Mouse (Mus musculus) intestine, embryonic 14.5 days (tissue): ENCODE measurements around the gene Alkbh3. TPM values are rescaled to one million over a fixed set of nuclear protein-coding genes. Genes with fewer than 3 reads are reported as not detected.

Experiments used
- ATAC-seq: fragments of 200-750 bp; cut with Nextera tagmentation; replicated peaks from 2 replicates; pipeline ENCODE4 v1.8.0; 2017; ENCODE audit warnings: low read depth, moderate number of reproducible peaks, moderate TSS enrichment, moderate library complexity; ENCODE audit not compliant: low FRiP score, low TSS enrichment
- DNase-seq: peaks from one replicate; pipeline ENCODE4 v3.0.0-alpha.2; 2018; ENCODE audit warnings: low spot score
- H3K27ac ChIP-seq: fragments of 300-500 bp; sonication (generic); 2 replicates; pipeline ENCODE4 v1.5.1; 2014; ENCODE audit warnings: low read depth, mild to moderate bottlenecking, control low read depth
- H3K27me3 ChIP-seq: fragments of 300-500 bp; sonication (generic); replicated peaks from 2 replicates; pipeline ENCODE4 v1.6.1; 2014; ENCODE audit warnings: low read length, control low read depth; ENCODE audit not compliant: control insufficient read depth, insufficient read depth
- H3K36me3 ChIP-seq: fragments of 300-500 bp; sonication (generic); 2 replicates; pipeline ENCODE4 v1.6.1; 2014; ENCODE audit warnings: low read length, control low read depth; ENCODE audit not compliant: control insufficient read depth, insufficient read depth
- H3K4me1 ChIP-seq: fragments of 300-500 bp; sonication (generic); replicated peaks from 2 replicates; pipeline ENCODE4 v1.6.1; 2014; ENCODE audit warnings: low read length, control low read depth, mixed read lengths; ENCODE audit not compliant: control insufficient read depth, insufficient read depth
- H3K4me2 ChIP-seq: fragments of 300-500 bp; sonication (generic); 2 replicates; pipeline ENCODE4 v1.6.1; 2014; ENCODE audit warnings: low read length
- H3K4me3 ChIP-seq: fragments of 300-500 bp; sonication (generic); 2 replicates; pipeline ENCODE4 v1.5.1; 2014; ENCODE audit warnings: low read depth, low read length, control low read depth, mixed read lengths
- H3K9ac ChIP-seq: fragments of 300-500 bp; sonication (generic); 2 replicates; pipeline ENCODE4 v1.6.1; 2014; ENCODE audit warnings: mild to moderate bottlenecking, low read length
- H3K9me3 ChIP-seq: fragments of 300-500 bp; sonication (generic); 2 replicates; pipeline ENCODE4 v1.6.1; 2016; ENCODE audit warnings: low read length, control low read depth; ENCODE audit not compliant: control insufficient read depth
- WGBS: fragments of 180-500 bp; shearing (Covaris S2); extraction: QIAGEN DNeasy Blood & Tissue Kit; methylation state at CpG from one replicate; pipeline ENCODE4 v1.1.7; 2014; 5-methylcytosine and 5-hydroxymethylcytosine counted together
- polyA plus RNA-seq: library from polyadenylated mRNA; unstranded; fragments of >200 nt; fragmentation: Nextera tagmentation; extraction: Ambion mirVana; gene quantifications from 2 replicates; pipeline ENCODE4 v1.2.1, GENCODE M21; 2014

Alkbh3 gene
- polyA plus RNA-seq, 1 experiment from 2014 or later = 64.3 TPM

DNA sequence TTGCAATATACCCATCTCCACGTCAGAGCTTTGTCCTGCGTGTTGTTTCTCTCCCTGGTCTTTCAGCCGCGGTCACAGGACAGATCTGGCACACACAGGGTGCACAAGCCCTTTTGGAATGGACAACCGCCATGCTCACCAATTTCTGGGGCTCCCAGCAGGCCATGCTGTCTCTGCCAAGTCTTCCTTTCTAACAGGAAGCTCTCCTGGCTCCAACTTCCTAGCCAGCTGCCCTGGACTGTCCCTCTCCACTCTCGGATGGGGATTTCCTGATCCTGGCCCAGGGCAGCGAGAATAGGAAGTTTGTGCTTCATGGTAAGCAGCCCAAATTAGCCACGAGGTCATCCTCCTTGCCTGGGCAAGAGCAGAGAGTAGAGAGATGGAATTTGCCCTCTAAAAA lies 48.9 kb downstream of the Alkbh3 start:
- DNase-seq = no peak
- H3K36me3 ChIP-seq = no peaks in the 10 kb centered on the region

DNA sequence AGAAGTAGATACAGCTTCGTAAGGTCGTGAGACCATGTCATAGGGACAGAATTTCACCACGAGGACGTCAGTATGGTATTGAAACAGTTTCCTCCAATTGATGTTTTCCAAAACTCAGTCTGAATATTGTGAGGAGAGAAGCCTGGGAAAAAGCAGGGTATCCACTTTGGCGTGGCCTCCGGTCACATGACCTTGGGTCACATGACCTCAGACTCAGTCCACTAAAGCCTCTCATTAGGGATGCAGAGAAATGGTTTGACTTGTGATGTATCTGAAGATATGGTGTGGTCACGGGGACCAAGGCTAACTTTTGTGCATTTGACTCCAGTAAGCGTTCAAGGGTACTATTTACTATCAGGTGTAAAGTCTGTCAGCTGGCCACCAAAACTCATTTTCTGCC lies 51.3 kb downstream of the Alkbh3 start:
- ATAC-seq = no peak
- no peaks in the 10 kb centered on the region for H3K9me3 ChIP-seq
- no peak overlapping the region for H3K4me3 ChIP-seq
- no peak overlapping the region for H3K4me2 ChIP-seq
- H3K4me1 ChIP-seq = 0 out of 2 replicates have a peak, but pooled peaks cover 3% of the 10 kb centered on the region
- peaks cover 33% of the 10 kb centered on the region for H3K27me3 ChIP-seq
- no peak overlapping the region for H3K9ac ChIP-seq
- H3K36me3 ChIP-seq = no peaks in the 10 kb centered on the region
- WGBS = 79% methylated on average over 8 of the region's 8 CpGs
- H3K27ac ChIP-seq = no peak overlapping the region
- no peak for DNase-seq

More for the DNA sequence above, 48.9 kb downstream of the Alkbh3 start:
- Histone ChIP-seq H3K4me2 (no peak overlapping the region), H3K9me3 (no peaks in the 10 kb centered on the region), H3K9ac (no peak overlapping the region), H3K27ac (no peak overlapping the region), H3K27me3 (peaks cover 18% of the 10 kb centered on the region), H3K4me3 (no peak overlapping the region), H3K4me1 (0 out of 2 replicates have a peak, but pooled peaks cover under 1% of the 10 kb centered on the region)
- 71% methylated on average over 8 of the region's 8 CpGs for WGBS
- no peak for ATAC-seq

DNA sequence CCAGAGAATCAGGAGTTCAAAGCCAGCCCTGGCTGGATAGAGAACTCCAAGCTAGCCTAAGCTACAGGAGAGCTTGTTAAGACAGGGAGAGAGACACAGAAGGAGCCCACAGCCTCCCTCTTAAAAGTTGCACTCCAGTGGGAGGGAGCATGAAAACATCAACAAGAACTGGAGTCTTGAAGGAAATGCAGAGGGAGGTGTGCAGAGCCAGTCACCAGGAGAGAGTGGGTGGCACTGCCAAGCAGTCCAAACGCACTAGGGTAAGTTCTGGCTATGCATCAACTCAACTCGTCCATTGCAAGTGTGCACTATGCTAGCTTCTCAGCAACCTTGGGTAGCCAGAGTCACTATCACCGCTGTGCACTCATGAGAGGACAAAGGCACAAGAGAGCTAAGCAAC lies 52.4 kb downstream of the Alkbh3 start:
- 71% methylated on average over 3 of the region's 3 CpGs for WGBS
- no peaks in the 10 kb centered on the region for H3K36me3 ChIP-seq
- no peaks in the 10 kb centered on the region for H3K9me3 ChIP-seq
- H3K9ac ChIP-seq = no peak overlapping the region
- no peak overlapping the region for H3K27ac ChIP-seq
- DNase-seq (no peak), ATAC-seq (no peak)
- H3K4me3 ChIP-seq = no peak overlapping the region
- 0 out of 2 replicates have a peak, but pooled peaks cover 3% of the 10 kb centered on the region for H3K4me1 ChIP-seq
- H3K4me2 ChIP-seq = no peak overlapping the region
- peaks cover 42% of the 10 kb centered on the region for H3K27me3 ChIP-seq

DNA sequence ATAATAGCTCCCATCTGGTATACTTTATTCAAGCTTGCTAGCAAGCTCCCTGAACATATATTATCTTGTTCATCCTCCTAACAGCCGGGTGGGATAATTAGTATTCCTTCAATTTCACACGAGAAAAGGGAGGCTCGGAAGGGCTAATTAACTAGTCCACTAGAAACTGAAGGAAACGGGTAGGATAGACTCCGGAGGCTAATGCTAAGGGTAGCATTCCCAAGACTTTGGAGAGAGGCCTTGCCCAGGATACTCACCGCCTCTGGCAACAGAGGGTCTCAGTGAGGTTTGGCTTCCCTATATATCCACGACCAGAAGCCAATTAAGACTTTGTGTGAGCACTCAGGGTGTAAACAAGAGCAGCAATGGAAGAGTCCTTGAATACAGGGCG lies 52.8 kb downstream of the Alkbh3 start:
- no peak overlapping the region for H3K4me3 ChIP-seq

DNA sequence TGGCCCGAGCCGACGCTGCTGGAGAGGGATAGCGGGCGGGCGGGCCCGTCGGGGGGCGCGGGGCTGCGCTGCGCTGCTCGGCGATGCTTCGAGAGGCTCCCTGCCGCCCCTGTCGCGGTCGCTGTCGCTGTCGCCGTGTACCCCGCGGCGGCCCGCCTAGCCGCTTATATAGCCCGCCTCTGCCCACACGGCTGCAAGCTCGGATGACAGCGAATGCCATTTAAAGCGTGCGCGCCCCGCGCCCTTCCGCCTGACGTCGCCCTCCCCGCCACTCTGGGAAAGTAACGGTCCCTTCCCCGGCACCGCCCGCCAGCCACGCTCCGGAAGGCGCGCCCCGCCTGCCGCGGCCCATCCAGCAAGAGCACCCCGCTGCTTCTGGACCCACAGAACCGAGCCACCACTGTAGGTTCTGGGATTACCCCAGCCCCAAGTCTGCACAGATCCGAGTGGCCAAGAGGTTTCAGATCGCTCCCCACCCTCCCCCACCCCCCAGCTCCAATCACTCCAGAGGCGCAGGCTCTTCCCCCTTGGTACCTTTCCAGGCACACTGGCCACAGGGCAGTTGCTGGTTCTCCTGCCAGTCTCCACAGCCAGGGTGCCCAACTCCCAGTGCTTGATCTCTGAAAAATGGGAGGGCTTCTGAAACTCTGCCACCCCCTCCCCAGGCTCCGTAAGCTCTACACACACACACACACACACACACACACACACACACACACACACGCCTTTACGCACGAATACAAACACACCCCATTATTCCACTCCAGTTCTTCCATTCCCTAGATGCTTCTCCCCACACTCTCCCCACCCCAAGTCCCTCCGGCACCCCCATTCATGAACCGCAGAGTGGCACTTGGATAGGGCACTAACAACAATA lies 53.5 kb downstream of the Alkbh3 start, which contains the start of gene Gm13889:
Gene Gm13889 (minus strand): TSS at position 294 of the 877 bp plus-strand sequence.
- Histone ChIP-seq H3K36me3 (no peaks in the 10 kb centered on the region), H3K4me2 (peak within 1 kb of the TSS; percentile 79), H3K4me1 (0 out of 2 replicates have a peak, but pooled peaks cover 3% of the 10 kb centered on the region), H3K27me3 (peaks cover 42% of the 10 kb centered on the region), H3K9me3 (no peaks in the 10 kb centered on the region), H3K27ac (peak within 1 kb of the TSS; percentile 70), H3K4me3 (peak within 1 kb of the TSS; percentile 53), H3K9ac (peak within 1 kb of the TSS; percentile 69)
- DNase-seq (peak; percentile 77), ATAC-seq (peak; percentile 30; the same call in 1 of the 2 replicates)
- 5% methylated on average over 59 of the region's 62 CpGs for WGBS

More for the DNA sequence above, 52.8 kb downstream of the Alkbh3 start:
- H3K27me3 ChIP-seq = peaks cover 42% of the 10 kb centered on the region
- no peak overlapping the region for H3K4me2 ChIP-seq
- no peak overlapping the region for H3K9ac ChIP-seq
- no peak overlapping the region for H3K27ac ChIP-seq
- H3K4me1 ChIP-seq = 0 out of 2 replicates have a peak, but pooled peaks cover 3% of the 10 kb centered on the region
- no peaks in the 10 kb centered on the region for H3K9me3 ChIP-seq
- ATAC-seq = no peak
- WGBS = 59% methylated on average over 8 of the region's 8 CpGs
- DNase-seq = no peak
- H3K36me3 ChIP-seq = no peaks in the 10 kb centered on the region

DNA sequence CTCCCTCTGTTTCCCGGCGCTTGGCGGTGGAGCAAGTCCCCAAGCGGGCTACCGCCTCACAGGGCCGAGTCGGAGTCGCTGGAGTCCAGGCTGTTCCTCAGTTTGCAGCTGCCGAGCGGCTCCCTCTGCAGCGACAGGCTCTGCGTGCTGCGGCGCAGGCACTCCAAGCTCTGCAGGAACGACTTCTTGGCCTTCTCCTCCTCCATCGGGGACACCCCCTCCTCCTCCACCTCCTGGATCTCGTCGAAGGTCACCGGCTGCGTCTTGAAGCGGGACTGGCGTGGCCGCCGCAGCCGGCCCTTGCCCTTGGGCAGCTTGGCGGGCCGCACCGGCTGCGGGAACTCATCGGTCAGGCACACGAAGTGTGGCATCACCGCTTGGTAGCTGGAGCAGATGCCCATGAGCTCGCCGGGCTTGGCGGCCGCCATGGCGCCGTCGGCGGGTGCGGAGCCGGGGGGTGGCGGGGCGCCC lies 54.2 kb downstream of the Alkbh3 start:
- whole genome bisulfite sequencing = under 1% methylated on average over 44 of the region's 44 CpGs

DNA sequence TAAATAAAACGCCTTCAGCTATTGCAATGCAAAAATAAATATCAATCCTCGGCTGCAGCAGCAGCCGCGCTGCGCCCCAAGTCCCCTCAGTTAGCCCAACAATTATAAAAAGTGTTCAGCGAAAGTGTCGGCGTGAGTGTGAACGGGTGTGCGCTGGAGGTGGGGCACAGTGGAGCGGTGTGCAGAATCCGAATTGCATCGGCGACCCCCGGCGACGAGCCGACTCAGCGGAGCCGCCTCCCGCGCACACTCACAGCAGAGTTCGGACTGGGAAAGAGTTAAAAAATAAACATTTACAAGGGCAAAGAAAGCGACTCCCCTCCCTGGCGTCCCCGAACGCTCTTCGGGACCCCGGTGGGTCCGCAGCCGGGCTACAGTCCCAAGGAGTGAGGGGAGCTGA lies 54.7 kb downstream of the Alkbh3 start:
- DNase-seq = no peak
- WGBS = under 1% methylated on average over 31 of the region's 31 CpGs

More for the DNA sequence above, 54.2 kb downstream of the Alkbh3 start:
- no peaks in the 10 kb centered on the region for H3K9me3 ChIP-seq
- no peaks in the 10 kb centered on the region for H3K36me3 ChIP-seq
- H3K4me2 ChIP-seq = peak overlapping the region; percentile 79
- ATAC-seq (peak; percentile 44), DNase-seq (peak; percentile 87)
- H3K4me1 ChIP-seq = 0 out of 2 replicates have a peak, but pooled peaks cover 3% of the 10 kb centered on the region
- H3K27me3 ChIP-seq = peaks cover 42% of the 10 kb centered on the region
- H3K9ac ChIP-seq = peak overlapping the region; percentile 69
- H3K27ac ChIP-seq = peak overlapping the region; percentile 70
- H3K4me3 ChIP-seq = peak overlapping the region; percentile 53

DNA sequence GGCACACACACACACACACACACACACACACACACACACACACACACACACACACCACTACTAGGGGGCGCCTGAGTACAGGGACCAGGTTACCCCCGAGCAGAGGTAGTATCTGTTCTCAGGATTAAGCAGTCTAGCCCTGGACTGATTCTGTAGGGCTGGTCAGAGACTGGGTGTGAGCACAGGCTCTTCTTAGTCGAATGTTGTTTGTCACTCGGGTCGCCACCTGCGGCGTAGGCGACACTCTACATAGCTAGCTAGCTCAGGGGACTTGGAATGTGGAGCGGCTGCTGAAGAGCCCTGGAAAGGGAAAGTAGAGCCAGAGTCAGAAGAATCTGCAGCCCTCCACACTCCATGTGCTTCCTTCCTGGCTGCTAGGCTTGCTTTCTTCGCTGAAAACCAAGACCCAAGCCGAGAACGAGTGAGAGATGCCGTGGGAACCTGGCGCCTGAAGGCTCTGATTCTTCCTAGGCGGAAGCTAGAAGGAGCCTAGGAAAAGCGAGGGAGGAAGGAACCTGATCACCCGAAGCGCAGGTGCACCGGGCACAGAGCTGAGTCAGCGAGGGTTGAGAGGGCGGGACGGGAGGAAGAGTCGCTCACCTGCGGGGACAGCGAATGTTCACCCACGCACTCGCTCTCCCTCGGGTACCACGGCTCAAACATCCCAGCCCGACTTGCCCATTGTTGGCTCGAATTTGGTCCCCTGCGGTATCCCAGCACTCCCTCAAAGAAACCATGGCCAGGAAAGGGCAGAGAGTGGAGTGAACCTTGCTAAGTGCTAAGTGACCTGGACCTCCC lies 55.6 kb downstream of the Alkbh3 start:
- 1% methylated on average over 32 of the region's 32 CpGs for WGBS
- peak; percentile 70 for DNase-seq

More for the DNA sequence above, 54.7 kb downstream of the Alkbh3 start:
- Histone ChIP-seq H3K4me3 (peak overlapping the region; percentile 53), H3K9me3 (no peaks in the 10 kb centered on the region), H3K36me3 (no peaks in the 10 kb centered on the region), H3K4me1 (0 out of 2 replicates have a peak, but pooled peaks cover 3% of the 10 kb centered on the region), H3K4me2 (peak overlapping the region; percentile 79), H3K27me3 (peaks cover 42% of the 10 kb centered on the region), H3K9ac (peak overlapping the region; percentile 69), H3K27ac (peak overlapping the region; percentile 70)
- no peak for ATAC-seq

More for the DNA sequence above, 55.6 kb downstream of the Alkbh3 start:
- 0 out of 2 replicates have a peak, but pooled peaks cover 3% of the 10 kb centered on the region for H3K4me1 ChIP-seq
- peak overlapping the region; percentile 69 for H3K9ac ChIP-seq
- no peaks in the 10 kb centered on the region for H3K9me3 ChIP-seq
- peak overlapping the region; percentile 79 for H3K4me2 ChIP-seq
- H3K27ac ChIP-seq = no peak overlapping the region
- H3K27me3 ChIP-seq = peaks cover 42% of the 10 kb centered on the region
- no peaks in the 10 kb centered on the region for H3K36me3 ChIP-seq
- H3K4me3 ChIP-seq = peak overlapping the region; percentile 53
- ATAC-seq = 0 out of 2 replicates have a peak, but pooled peaks have one; percentile 28
